Mouse (Mus musculus): Measurements from ENCODE around the gene Gls2. TPM values are rescaled to one million over a fixed set of nuclear protein-coding genes. Genes with fewer than 3 reads are reported as not detected.
"Not testable (repeated sequence)": the region's sequence is repeated elsewhere in the genome, so short reads cannot be mapped to it uniquely, and the experiment has no call there.

The Gls2 gene
- polyA plus RNA-seq, 1 experiment from 2014 or later, result 0.88 TPM

- Histone ChIP-seq H3K27ac (ENCODE audit: low read length) (no peak overlapping the region), H3K36me3 (ENCODE audit: control insufficient read depth, insufficient read depth) (no peaks in the 10 kb centered on the region), H3K4me1 (ENCODE audit: control insufficient read depth, insufficient read depth, low read length) (peaks cover 7% of the 10 kb centered on the region), H3K4me2 (ENCODE audit: low read depth, low read length) (no peak overlapping the region), H3K4me3 (ENCODE audit: low read length) (no peak overlapping the region), H3K27me3 (ENCODE audit: control insufficient read depth, insufficient read depth, low read length) (0 out of 2 replicates have a peak, but pooled peaks cover 3% of the 10 kb centered on the region), H3K9me3 (replicated peaks; ENCODE audit: control insufficient read depth, low read length) (no peaks in the 10 kb centered on the region), H3K9ac (ENCODE audit: low read length) (no peak overlapping the region)
- ATAC-seq (replicated peaks; ENCODE audit: extremely low read depth, insufficient read depth, low FRiP score), result no peak
- WGBS, result 93% methylated on average over 11 of the region's 11 CpGs
Observed at GRCm38 (mm10) chr10:128209311-128210009, 15.2 kb downstream of the Gls2 start.

GRCm38 (mm10) chr10:128210131-128210530 is 15.9 kb downstream of the Gls2 start:
- no peak overlapping the region for H3K4me3 ChIP-seq (ENCODE audit: low read length)
- no peak for ATAC-seq (replicated peaks; ENCODE audit: extremely low read depth, insufficient read depth, low FRiP score)
- WGBS, result 90% methylated on average over 2 of the region's 2 CpGs

GRCm38 (mm10) chr10:128210954-128211353 is 16.7 kb downstream of the Gls2 start:
- Histone ChIP-seq H3K9me3 (replicated peaks; ENCODE audit: control insufficient read depth, low read length) (no peaks in the 10 kb centered on the region), H3K27ac (ENCODE audit: low read length) (peak overlapping the region; percentile 68; the same call in 1 of the 2 replicates), H3K4me2 (ENCODE audit: low read depth, low read length) (peak overlapping the region; percentile 97), H3K9ac (ENCODE audit: low read length) (peak overlapping the region; percentile 77), H3K4me3 (ENCODE audit: low read length) (peak overlapping the region; percentile 84), H3K36me3 (ENCODE audit: control insufficient read depth, insufficient read depth) (no peaks in the 10 kb centered on the region), H3K27me3 (ENCODE audit: control insufficient read depth, insufficient read depth, low read length) (0 out of 2 replicates have a peak, but pooled peaks cover 3% of the 10 kb centered on the region), H3K4me1 (ENCODE audit: control insufficient read depth, insufficient read depth, low read length) (peaks cover 7% of the 10 kb centered on the region)
- WGBS, result 16% methylated on average over 14 of the region's 14 CpGs
- no peak for ATAC-seq (replicated peaks; ENCODE audit: extremely low read depth, insufficient read depth, low FRiP score)

More at GRCm38 (mm10) chr10:128210131-128210530, 15.9 kb downstream of the Gls2 start:
- Histone ChIP-seq H3K9me3 (replicated peaks; ENCODE audit: control insufficient read depth, low read length) (no peaks in the 10 kb centered on the region), H3K27me3 (ENCODE audit: control insufficient read depth, insufficient read depth, low read length) (0 out of 2 replicates have a peak, but pooled peaks cover 3% of the 10 kb centered on the region), H3K4me1 (ENCODE audit: control insufficient read depth, insufficient read depth, low read length) (peaks cover 7% of the 10 kb centered on the region), H3K27ac (ENCODE audit: low read length) (no peak overlapping the region), H3K36me3 (ENCODE audit: control insufficient read depth, insufficient read depth) (no peaks in the 10 kb centered on the region), H3K9ac (ENCODE audit: low read length) (no peak overlapping the region), H3K4me2 (ENCODE audit: low read depth, low read length) (no peak overlapping the region)

- peak within 1 kb of the TSS; percentile 84 for H3K4me3 ChIP-seq (ENCODE audit: low read length)
- WGBS, result under 1% methylated on average over 30 of the region's 30 CpGs
- peak within 1 kb of the TSS; percentile 68 for H3K27ac ChIP-seq (ENCODE audit: low read length)
- peak within 1 kb of the TSS; percentile 77 for H3K9ac ChIP-seq (ENCODE audit: low read length)
- no peaks in the 10 kb centered on the region for H3K36me3 ChIP-seq (ENCODE audit: control insufficient read depth, insufficient read depth)
- H3K4me1 ChIP-seq (ENCODE audit: control insufficient read depth, insufficient read depth, low read length), result peaks cover 7% of the 10 kb centered on the region
- H3K4me2 ChIP-seq (ENCODE audit: low read depth, low read length), result peak within 1 kb of the TSS; percentile 97
- peak; percentile 90 for ATAC-seq (replicated peaks; ENCODE audit: extremely low read depth, insufficient read depth, low FRiP score)
- H3K27me3 ChIP-seq (ENCODE audit: control insufficient read depth, insufficient read depth, low read length), result 0 out of 2 replicates have a peak, but pooled peaks cover 3% of the 10 kb centered on the region
- H3K9me3 ChIP-seq (replicated peaks; ENCODE audit: control insufficient read depth, low read length), result no peaks in the 10 kb centered on the region
Observed at GRCm38 (mm10) chr10:128211390-128212108, 17.3 kb downstream of the Gls2 start, which contains the start of gene Spryd4. TSS of gene Spryd4 (minus strand) at chr10:128211807.

- peak overlapping the region; percentile 68; the same call in 1 of the 2 replicates for H3K27ac ChIP-seq (ENCODE audit: low read length)
- WGBS, result 39% methylated on average over 6 of the region's 6 CpGs
Observed at GRCm38 (mm10) chr10:128212148-128212547, 17.9 kb downstream of the Gls2 start.

GRCm38 (mm10) chr10:128212871-128213323 is 18.6 kb downstream of the Gls2 start:
- Histone ChIP-seq H3K4me1 (ENCODE audit: control insufficient read depth, insufficient read depth, low read length) (peaks cover 7% of the 10 kb centered on the region), H3K36me3 (ENCODE audit: control insufficient read depth, insufficient read depth) (no peaks in the 10 kb centered on the region), H3K4me3 (ENCODE audit: low read length) (peak overlapping the region; percentile 42), H3K27ac (ENCODE audit: low read length) (peak overlapping the region; percentile 1), H3K9ac (ENCODE audit: low read length) (peak overlapping the region; percentile 32), H3K27me3 (ENCODE audit: control insufficient read depth, insufficient read depth, low read length) (0 out of 2 replicates have a peak, but pooled peaks cover 3% of the 10 kb centered on the region), H3K9me3 (replicated peaks; ENCODE audit: control insufficient read depth, low read length) (no peaks in the 10 kb centered on the region), H3K4me2 (ENCODE audit: low read depth, low read length) (peak overlapping the region; percentile 66)
- WGBS, result under 1% methylated on average over 18 of the region's 18 CpGs
- ATAC-seq (replicated peaks; ENCODE audit: extremely low read depth, insufficient read depth, low FRiP score), result peak; percentile 42

More at GRCm38 (mm10) chr10:128212148-128212547, 17.9 kb downstream of the Gls2 start:
- Histone ChIP-seq H3K4me2 (ENCODE audit: low read depth, low read length) (peak overlapping the region; percentile 97), H3K4me3 (ENCODE audit: low read length) (peak overlapping the region; percentile 84), H3K36me3 (ENCODE audit: control insufficient read depth, insufficient read depth) (no peaks in the 10 kb centered on the region), H3K9ac (ENCODE audit: low read length) (peak overlapping the region; percentile 77), H3K4me1 (ENCODE audit: control insufficient read depth, insufficient read depth, low read length) (peaks cover 7% of the 10 kb centered on the region), H3K9me3 (replicated peaks; ENCODE audit: control insufficient read depth, low read length) (no peaks in the 10 kb centered on the region), H3K27me3 (ENCODE audit: control insufficient read depth, insufficient read depth, low read length) (0 out of 2 replicates have a peak, but pooled peaks cover 3% of the 10 kb centered on the region)
- ATAC-seq (replicated peaks; ENCODE audit: extremely low read depth, insufficient read depth, low FRiP score), result no peak

- not testable (repeated sequence) for H3K4me2 ChIP-seq (ENCODE audit: low read depth, low read length); H3K4me3 ChIP-seq (ENCODE audit: low read length); H3K4me1 ChIP-seq (ENCODE audit: control insufficient read depth, insufficient read depth, low read length); H3K36me3 ChIP-seq (ENCODE audit: control insufficient read depth, insufficient read depth); H3K27ac ChIP-seq (ENCODE audit: low read length); H3K27me3 ChIP-seq (ENCODE audit: control insufficient read depth, insufficient read depth, low read length); H3K9me3 ChIP-seq (replicated peaks; ENCODE audit: control insufficient read depth, low read length); ATAC-seq (replicated peaks; ENCODE audit: extremely low read depth, insufficient read depth, low FRiP score); H3K9ac ChIP-seq (ENCODE audit: low read length)
- 83% methylated on average over 4 of the region's 4 CpGs for WGBS
Observed at GRCm38 (mm10) chr10:128214112-128214511, 19.9 kb downstream of the Gls2 start.

- Histone ChIP-seq H3K4me3 (ENCODE audit: low read length) (no peak overlapping the region), H3K27me3 (ENCODE audit: control insufficient read depth, insufficient read depth, low read length) (0 out of 2 replicates have a peak, but pooled peaks cover 3% of the 10 kb centered on the region), H3K9me3 (replicated peaks; ENCODE audit: control insufficient read depth, low read length) (no peaks in the 10 kb centered on the region), H3K9ac (ENCODE audit: low read length) (no peak overlapping the region), H3K4me1 (ENCODE audit: control insufficient read depth, insufficient read depth, low read length) (peaks cover 7% of the 10 kb centered on the region), H3K36me3 (ENCODE audit: control insufficient read depth, insufficient read depth) (no peaks in the 10 kb centered on the region), H3K27ac (ENCODE audit: low read length) (no peak overlapping the region), H3K4me2 (ENCODE audit: low read depth, low read length) (no peak overlapping the region)
- 80% methylated on average over 5 of the region's 5 CpGs for WGBS
- no peak for ATAC-seq (replicated peaks; ENCODE audit: extremely low read depth, insufficient read depth, low FRiP score)
Observed at GRCm38 (mm10) chr10:128214981-128215380, 20.7 kb downstream of the Gls2 start.
